Mouse (Mus musculus): Measurements from ENCODE around the gene Cpsf6. TPM values are rescaled to one million over a fixed set of nuclear protein-coding genes. Genes with fewer than 3 reads are reported as not detected.
"Not testable (repeated sequence)": the region's sequence is repeated elsewhere in the genome, so short reads cannot be mapped to it uniquely, and the experiment has no call there.

Gene Cpsf6
- polyA plus RNA-seq, 1 experiment from 2014 or later = 125 TPM

- Histone ChIP-seq H3K27ac (replicated peaks; ENCODE audit: low read depth, low read length) (no peak overlapping the region), H3K4me1 (ENCODE audit: control insufficient read depth, insufficient read depth, low read length) (no peaks in the 10 kb centered on the region), H3K9ac (ENCODE audit: low read depth, low read length) (no peak overlapping the region), H3K4me2 (ENCODE audit: low read depth, low read length) (no peak overlapping the region), H3K36me3 (ENCODE audit: control insufficient read depth, insufficient read depth, low read length) (no peaks in the 10 kb centered on the region), H3K27me3 (replicated peaks; ENCODE audit: control insufficient read depth, insufficient read depth, low read length) (no peaks in the 10 kb centered on the region), H3K4me3 (ENCODE audit: low read depth, low read length) (no peak overlapping the region), H3K9me3 (ENCODE audit: control insufficient read depth, low read length) (no peaks in the 10 kb centered on the region)
- no peak for ATAC-seq (ENCODE audit: low read depth)
- DNase-seq (ENCODE audit: low spot score) = no peak
- 89% methylated on average over 2 of the region's 2 CpGs for WGBS
Measured at GRCm38 (mm10) chr10:117391801-117392200, 12.0 kb upstream of the Cpsf6 start.

DNA sequence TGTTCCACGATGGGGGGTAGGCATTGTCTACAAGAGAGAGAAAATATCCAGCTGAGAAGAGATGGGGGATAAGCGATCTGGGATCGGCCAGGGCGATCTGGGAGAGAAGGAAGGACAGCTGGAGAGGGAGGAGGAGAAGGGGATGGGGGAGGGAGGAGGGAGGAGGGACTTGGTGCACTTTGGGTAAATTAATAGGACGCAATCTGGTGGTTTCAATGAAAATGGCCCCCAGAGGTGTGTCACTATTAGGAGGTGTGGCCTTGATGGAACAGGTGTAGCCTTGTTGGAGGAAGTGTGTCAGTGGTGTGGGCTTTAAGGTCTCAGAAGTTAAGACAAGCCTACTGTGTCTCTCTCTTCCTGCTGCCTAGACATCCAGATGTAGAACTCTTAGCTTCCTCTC lies 11.2 kb upstream of the Cpsf6 start:
- ATAC-seq (ENCODE audit: low read depth) = no peak
- Histone ChIP-seq H3K4me2 (ENCODE audit: low read depth, low read length) (no peak overlapping the region), H3K27me3 (replicated peaks; ENCODE audit: control insufficient read depth, insufficient read depth, low read length) (no peaks in the 10 kb centered on the region), H3K4me3 (ENCODE audit: low read depth, low read length) (no peak overlapping the region), H3K27ac (replicated peaks; ENCODE audit: low read depth, low read length) (no peak overlapping the region), H3K9ac (ENCODE audit: low read depth, low read length) (no peak overlapping the region), H3K36me3 (ENCODE audit: control insufficient read depth, insufficient read depth, low read length) (no peaks in the 10 kb centered on the region), H3K4me1 (ENCODE audit: control insufficient read depth, insufficient read depth, low read length) (no peaks in the 10 kb centered on the region), H3K9me3 (ENCODE audit: control insufficient read depth, low read length) (no peaks in the 10 kb centered on the region)
- no peak for DNase-seq (ENCODE audit: low spot score)
- WGBS = 24% methylated on average over 5 of the region's 5 CpGs

GRCm38 (mm10) chr10:117389904-117390875 lies 10.4 kb upstream of the Cpsf6 start:
- 55% methylated on average over 31 of the region's 31 CpGs for WGBS
- H3K36me3 ChIP-seq (ENCODE audit: control insufficient read depth, insufficient read depth, low read length) = no peaks in the 10 kb centered on the region
- H3K4me1 ChIP-seq (ENCODE audit: control insufficient read depth, insufficient read depth, low read length) = no peaks in the 10 kb centered on the region
- no peak overlapping the region for H3K9ac ChIP-seq (ENCODE audit: low read depth, low read length)
- no peak overlapping the region for H3K27ac ChIP-seq (replicated peaks; ENCODE audit: low read depth, low read length)
- H3K9me3 ChIP-seq (ENCODE audit: control insufficient read depth, low read length) = no peaks in the 10 kb centered on the region
- no peak for DNase-seq (ENCODE audit: low spot score)
- H3K27me3 ChIP-seq (replicated peaks; ENCODE audit: control insufficient read depth, insufficient read depth, low read length) = no peaks in the 10 kb centered on the region
- no peak for ATAC-seq (ENCODE audit: low read depth)
- H3K4me3 ChIP-seq (ENCODE audit: low read depth, low read length) = no peak overlapping the region
- no peak overlapping the region for H3K4me2 ChIP-seq (ENCODE audit: low read depth, low read length)

GRCm38 (mm10) chr10:117389371-117389740 lies 9.5 kb upstream of the Cpsf6 start:
- 80% methylated on average over 1 of the region's 1 CpGs for WGBS

DNA sequence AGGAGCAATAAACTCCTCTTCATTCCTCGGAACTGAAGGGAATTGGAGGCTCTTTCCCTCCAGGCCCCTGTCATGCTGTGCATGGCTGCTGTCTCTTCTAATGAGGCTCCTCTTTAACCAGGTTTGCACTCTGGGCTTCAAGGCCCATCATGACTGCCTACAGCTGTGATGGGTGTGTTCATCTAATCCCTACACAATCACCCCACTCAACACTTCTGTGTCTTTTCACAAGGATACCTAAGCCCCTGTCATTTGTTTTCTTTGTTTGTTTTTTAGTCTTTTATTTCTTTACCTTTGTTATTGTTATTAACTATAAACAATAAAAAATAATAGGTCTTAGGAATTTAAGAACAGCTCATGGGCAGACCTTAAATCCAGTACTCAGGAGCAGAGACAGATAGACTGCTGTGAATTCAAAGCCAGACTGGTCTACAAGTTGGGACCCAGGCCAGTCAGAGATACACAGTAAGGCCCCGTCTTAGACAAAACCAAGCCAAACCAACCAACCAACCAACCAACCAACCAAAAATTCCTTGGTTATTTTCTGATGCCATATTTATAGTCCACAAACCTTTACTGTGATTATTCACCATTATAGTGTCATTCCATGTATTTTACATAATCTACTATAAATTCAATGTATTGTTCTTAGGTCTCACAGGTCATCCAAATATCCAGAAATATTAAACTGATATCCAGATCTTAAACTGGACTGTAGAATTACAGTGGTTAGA lies 9.0 kb upstream of the Cpsf6 start:
- 61% methylated on average over 2 of the region's 2 CpGs for WGBS
- Histone ChIP-seq H3K9ac (ENCODE audit: low read depth, low read length) (no peak overlapping the region), H3K4me1 (ENCODE audit: control insufficient read depth, insufficient read depth, low read length) (no peaks in the 10 kb centered on the region), H3K9me3 (ENCODE audit: control insufficient read depth, low read length) (no peaks in the 10 kb centered on the region), H3K27me3 (replicated peaks; ENCODE audit: control insufficient read depth, insufficient read depth, low read length) (no peaks in the 10 kb centered on the region), H3K4me2 (ENCODE audit: low read depth, low read length) (no peak overlapping the region), H3K36me3 (ENCODE audit: control insufficient read depth, insufficient read depth, low read length) (no peaks in the 10 kb centered on the region), H3K27ac (replicated peaks; ENCODE audit: low read depth, low read length) (no peak overlapping the region), H3K4me3 (ENCODE audit: low read depth, low read length) (no peak overlapping the region)
- ATAC-seq (ENCODE audit: low read depth) = no peak
- DNase-seq (ENCODE audit: low spot score) = no peak

More at GRCm38 (mm10) chr10:117389371-117389740, 9.5 kb upstream of the Cpsf6 start:
- no peak overlapping the region for H3K4me3 ChIP-seq (ENCODE audit: low read depth, low read length)
- no peak overlapping the region for H3K4me2 ChIP-seq (ENCODE audit: low read depth, low read length)
- H3K9ac ChIP-seq (ENCODE audit: low read depth, low read length) = no peak overlapping the region
- no peak for ATAC-seq (ENCODE audit: low read depth)
- no peak for DNase-seq (ENCODE audit: low spot score)
- no peaks in the 10 kb centered on the region for H3K27me3 ChIP-seq (replicated peaks; ENCODE audit: control insufficient read depth, insufficient read depth, low read length)
- no peaks in the 10 kb centered on the region for H3K36me3 ChIP-seq (ENCODE audit: control insufficient read depth, insufficient read depth, low read length)
- no peak overlapping the region for H3K27ac ChIP-seq (replicated peaks; ENCODE audit: low read depth, low read length)
- no peaks in the 10 kb centered on the region for H3K4me1 ChIP-seq (ENCODE audit: control insufficient read depth, insufficient read depth, low read length)
- no peaks in the 10 kb centered on the region for H3K9me3 ChIP-seq (ENCODE audit: control insufficient read depth, low read length)

DNA sequence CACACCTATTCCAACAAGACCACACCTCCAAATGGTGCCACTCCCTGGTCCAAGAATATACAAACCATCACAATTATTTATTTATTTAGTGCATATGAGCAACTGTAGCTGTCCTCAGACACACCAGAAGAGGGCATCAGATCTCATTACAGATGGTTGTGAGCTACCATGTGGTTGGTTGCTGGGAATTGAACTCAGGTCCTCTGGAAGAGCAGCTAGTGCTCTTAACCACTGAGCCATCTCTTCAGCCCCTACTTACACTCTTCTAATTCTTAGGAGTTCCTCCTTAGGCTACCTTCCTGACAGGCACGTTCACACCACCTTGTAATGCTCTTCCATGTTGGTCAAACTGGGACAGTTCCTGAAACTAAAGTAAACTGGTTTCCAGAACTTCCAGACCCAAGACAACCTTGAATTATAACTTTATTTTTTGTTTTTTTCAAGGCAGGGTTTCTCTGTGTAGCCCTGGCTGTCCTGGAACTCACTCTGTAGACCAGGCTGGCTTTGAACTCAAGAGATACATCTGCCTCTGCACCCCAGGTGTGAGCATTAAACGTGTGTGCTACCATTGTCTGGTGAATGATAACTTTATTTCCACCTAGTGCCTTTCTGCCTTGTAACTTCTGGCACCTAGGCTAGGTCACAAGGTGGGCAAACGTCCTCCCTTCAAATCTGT lies 8.3 kb upstream of the Cpsf6 start:
- not testable (repeated sequence) for H3K4me3 ChIP-seq (ENCODE audit: low read depth, low read length); H3K9ac ChIP-seq (ENCODE audit: low read depth, low read length); H3K27ac ChIP-seq (replicated peaks; ENCODE audit: low read depth, low read length); H3K4me2 ChIP-seq (ENCODE audit: low read depth, low read length); DNase-seq (ENCODE audit: low spot score); H3K36me3 ChIP-seq (ENCODE audit: control insufficient read depth, insufficient read depth, low read length); ATAC-seq (ENCODE audit: low read depth); H3K9me3 ChIP-seq (ENCODE audit: control insufficient read depth, low read length); H3K27me3 ChIP-seq (replicated peaks; ENCODE audit: control insufficient read depth, insufficient read depth, low read length); H3K4me1 ChIP-seq (ENCODE audit: control insufficient read depth, insufficient read depth, low read length)
- WGBS = 55% methylated on average over 3 of the region's 3 CpGs

DNA sequence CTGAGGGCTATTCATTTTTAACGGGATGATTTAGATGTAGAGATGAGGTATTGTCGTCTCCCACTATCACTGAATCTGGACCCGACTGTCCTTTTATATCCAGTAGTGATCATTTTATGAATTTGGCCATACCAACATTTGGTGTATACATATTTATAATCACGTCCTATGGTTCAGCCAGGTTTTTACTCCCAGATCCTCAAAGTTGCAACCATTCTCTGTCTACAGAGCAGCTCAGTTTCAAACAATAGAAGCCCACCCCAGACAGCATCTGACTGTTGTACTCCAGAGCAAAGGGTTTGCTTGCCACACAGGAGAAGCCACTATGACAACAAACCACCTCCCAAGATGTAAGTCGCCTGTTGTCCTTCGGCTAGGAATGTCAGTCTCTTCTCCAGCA lies 7.2 kb upstream of the Cpsf6 start:
- Histone ChIP-seq H3K27me3 (replicated peaks; ENCODE audit: control insufficient read depth, insufficient read depth, low read length) (no peaks in the 10 kb centered on the region), H3K4me2 (ENCODE audit: low read depth, low read length) (no peak overlapping the region), H3K27ac (replicated peaks; ENCODE audit: low read depth, low read length) (no peak overlapping the region), H3K9me3 (ENCODE audit: control insufficient read depth, low read length) (no peaks in the 10 kb centered on the region), H3K4me3 (ENCODE audit: low read depth, low read length) (no peak overlapping the region), H3K9ac (ENCODE audit: low read depth, low read length) (no peak overlapping the region), H3K4me1 (ENCODE audit: control insufficient read depth, insufficient read depth, low read length) (no peaks in the 10 kb centered on the region), H3K36me3 (ENCODE audit: control insufficient read depth, insufficient read depth, low read length) (no peaks in the 10 kb centered on the region)
- DNase-seq (ENCODE audit: low spot score) (no peak), ATAC-seq (ENCODE audit: low read depth) (no peak)
- 85% methylated on average over 6 of the region's 6 CpGs for WGBS

- Histone ChIP-seq H3K4me1 (ENCODE audit: control insufficient read depth, insufficient read depth, low read length) (no peaks in the 10 kb centered on the region), H3K27ac (replicated peaks; ENCODE audit: low read depth, low read length) (no peak overlapping the region), H3K9ac (ENCODE audit: low read depth, low read length) (no peak overlapping the region), H3K36me3 (ENCODE audit: control insufficient read depth, insufficient read depth, low read length) (no peaks in the 10 kb centered on the region), H3K4me3 (ENCODE audit: low read depth, low read length) (no peak overlapping the region), H3K9me3 (ENCODE audit: control insufficient read depth, low read length) (no peaks in the 10 kb centered on the region), H3K4me2 (ENCODE audit: low read depth, low read length) (no peak overlapping the region), H3K27me3 (replicated peaks; ENCODE audit: control insufficient read depth, insufficient read depth, low read length) (no peaks in the 10 kb centered on the region)
- no peak for DNase-seq (ENCODE audit: low spot score)
- ATAC-seq (ENCODE audit: low read depth) = no peak
- 76% methylated on average over 1 of the region's 1 CpGs for WGBS
Measured at GRCm38 (mm10) chr10:117386261-117386660, 6.4 kb upstream of the Cpsf6 start.
